ENCODE assay signal across 12 mouse cellular contexts in the genomic region with DNA sequence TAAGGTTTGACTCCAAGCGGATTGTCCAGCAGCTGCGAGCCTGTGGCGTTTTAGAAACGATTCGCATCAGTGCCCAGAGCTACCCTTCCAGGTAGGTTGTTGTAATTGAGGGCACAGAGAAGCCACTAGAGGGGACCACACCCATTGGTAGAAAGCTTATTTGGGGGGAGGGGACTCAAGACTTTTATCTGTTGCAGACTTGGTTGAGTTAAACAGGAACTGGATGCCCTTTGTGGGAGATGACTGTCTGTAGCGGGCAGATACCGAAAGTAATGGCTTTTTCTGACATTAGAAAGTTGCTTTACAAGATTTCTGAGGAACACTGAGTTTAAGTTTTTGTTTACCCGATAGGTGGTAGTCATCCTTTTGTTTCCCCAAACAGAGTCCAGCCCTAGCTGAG.
"Had no signal": no experiment of that assay in that cellular context is flagged by ENCODE, and none has a peak within 500 bp of the region (broad histone marks: within the 10 kb centered on the region; RNA-seq: fewer than 3 reads in every experiment).

No protein-coding gene starts in this region.

- DNase-seq: kidney, adult 8-10 months; kidney, postnatal 36 days; liver; liver, embryonic 13.5 days; liver, postnatal 0 days; midbrain, embryonic 14.5 days; right cerebral cortex, postnatal 25 days; thymus, postnatal 36 days had no signal

- H3K4me1 ChIP-seq: liver, embryonic 13.5 days; lung, embryonic 15.5 days; neural tube, embryonic 13.5 days had no signal

- H3K36me3 ChIP-seq: limb, embryonic 12.5 days; liver, embryonic 13.5 days; midbrain, embryonic 10.5 days; neural tube, embryonic 13.5 days had no signal

- H3K4me2 ChIP-seq: limb, embryonic 12.5 days; liver, embryonic 13.5 days; lung, embryonic 15.5 days; neural tube, embryonic 13.5 days had no signal

- H3K9me3 ChIP-seq: limb, embryonic 12.5 days; liver, embryonic 13.5 days; lung, embryonic 15.5 days; midbrain, embryonic 10.5 days; neural tube, embryonic 13.5 days had no signal

- H3K27ac ChIP-seq: limb, embryonic 12.5 days; liver, embryonic 13.5 days; lung, embryonic 15.5 days; midbrain, embryonic 10.5 days; neural tube, embryonic 13.5 days had no signal

- H3K4me3 ChIP-seq: limb, embryonic 12.5 days; liver, embryonic 13.5 days; lung, embryonic 15.5 days; midbrain, embryonic 10.5 days; neural tube, embryonic 13.5 days had no signal

- H3K9ac ChIP-seq: limb, embryonic 12.5 days; liver, embryonic 13.5 days; liver, postnatal 0 days; lung, embryonic 15.5 days; neural tube, embryonic 13.5 days had no signal

- ATAC-seq: liver, postnatal 0 days had no signal

- H3K27me3 ChIP-seq: limb, embryonic 12.5 days; liver, embryonic 13.5 days; lung, embryonic 15.5 days; neural tube, embryonic 13.5 days had no signal
